ENCODE assay signal across 28 mouse cellular contexts in genomic region chr1:178915056-178915455, GRCm38 (mm10).
A peak's percentile ranks its signal among the peaks of the same experiment; 100 is the strongest.
DNase-seq lines count a peak whose midpoint lies in the region; ATAC-seq lines count a peak whose summit lies in the region.
"Had no signal": no experiment of that assay in that cellular context is flagged by ENCODE, and none has a peak within 500 bp of the region (broad histone marks: within the 10 kb centered on the region; RNA-seq: fewer than 3 reads in every experiment).

No protein-coding gene starts in this region.

- H3K4me3 ChIP-seq in hindbrain, embryonic 10.5 days, result no peak overlapping the region
- no peak overlapping the region for H3K4me3 ChIP-seq in hindbrain, embryonic 13.5 days
- H3K4me3 ChIP-seq in embryonic facial prominence, embryonic 10.5 days, result no peak overlapping the region
- no peak overlapping the region for H3K4me3 ChIP-seq in limb, embryonic 12.5 days (replicated peaks)
- H3K4me3 ChIP-seq: embryonic facial prominence, embryonic 12.5 days; erythroblast, embryonic 14.5 days; gastrocnemius, adult 2 months; heart, embryonic 12.5 days; heart, embryonic 15.5 days; hindbrain, embryonic 15.5 days had no signal

- peaks cover 29% of the 10 kb centered on the region for H3K4me1 ChIP-seq in hindbrain, embryonic 10.5 days (replicated peaks)
- H3K4me1 ChIP-seq in hindbrain, embryonic 13.5 days (replicated peaks), result peaks cover 63% of the 10 kb centered on the region
- H3K4me1 ChIP-seq in embryonic facial prominence, embryonic 10.5 days, result peaks cover 12% of the 10 kb centered on the region
- H3K4me1 ChIP-seq in limb, embryonic 12.5 days (replicated peaks), result peaks cover 16% of the 10 kb centered on the region

- H3K9me3 ChIP-seq in hindbrain, embryonic 10.5 days, result no peaks in the 10 kb centered on the region
- no peaks in the 10 kb centered on the region for H3K9me3 ChIP-seq in hindbrain, embryonic 13.5 days
- no peaks in the 10 kb centered on the region for H3K9me3 ChIP-seq in embryonic facial prominence, embryonic 10.5 days
- no peaks in the 10 kb centered on the region for H3K9me3 ChIP-seq in limb, embryonic 12.5 days
- H3K9me3 ChIP-seq: embryonic facial prominence, embryonic 12.5 days; heart, embryonic 12.5 days; heart, embryonic 15.5 days; hindbrain, embryonic 15.5 days had no signal

- peak overlapping the region; percentile 57 for H3K27ac ChIP-seq in hindbrain, embryonic 10.5 days
- H3K27ac ChIP-seq in hindbrain, embryonic 13.5 days, result no peak overlapping the region
- H3K27ac ChIP-seq in embryonic facial prominence, embryonic 10.5 days (replicated peaks), result 0 out of 2 replicates have a peak overlapping the region, but pooled peaks have one; percentile 40
- H3K27ac ChIP-seq in limb, embryonic 12.5 days, result no peak overlapping the region
- H3K27ac ChIP-seq: embryonic facial prominence, embryonic 12.5 days; gastrocnemius, adult 2 months; heart, embryonic 15.5 days; hindbrain, embryonic 15.5 days had no signal

- H3K4me2 ChIP-seq in hindbrain, embryonic 13.5 days, result no peak overlapping the region
- no peak overlapping the region for H3K4me2 ChIP-seq in limb, embryonic 12.5 days
- H3K4me2 ChIP-seq: embryonic facial prominence, embryonic 12.5 days; heart, embryonic 12.5 days; heart, embryonic 15.5 days; hindbrain, embryonic 15.5 days had no signal

- H3K36me3 ChIP-seq in hindbrain, embryonic 10.5 days, result 0 out of 2 replicates have a peak, but pooled peaks cover 8% of the 10 kb centered on the region
- peaks cover 32% of the 10 kb centered on the region for H3K36me3 ChIP-seq in hindbrain, embryonic 13.5 days
- H3K36me3 ChIP-seq in embryonic facial prominence, embryonic 10.5 days (replicated peaks), result peaks cover 59% of the 10 kb centered on the region
- H3K36me3 ChIP-seq in limb, embryonic 12.5 days, result peaks cover 69% of the 10 kb centered on the region
- H3K36me3 ChIP-seq: G1E had no signal

- 40% methylated on average over 12 of the region's 12 CpGs for WGBS in hindbrain, embryonic 10.5 days
- 48% methylated on average over 12 of the region's 12 CpGs for WGBS in hindbrain, embryonic 13.5 days
- 54% methylated on average over 12 of the region's 12 CpGs for WGBS in embryonic facial prominence, embryonic 10.5 days
- 84% methylated on average over 12 of the region's 12 CpGs for WGBS in limb, embryonic 12.5 days

- no peak for DNase-seq in hindbrain, embryonic 10.5 days (ENCODE audit: low spot score)
- DNase-seq in ES-CJ7 (ENCODE audit: low read depth, low spot score), result peak; percentile 64
- DNase-seq in embryonic facial prominence, embryonic 10.5 days (ENCODE audit: low spot score), result no peak
- no peak for DNase-seq in right cerebral cortex, postnatal 4 days
- DNase-seq in spleen, postnatal 10 days (ENCODE audit: low spot score in 2 of 2), result no peak
- DNase-seq: adrenal gland, adult 2 months; adrenal gland, postnatal 14 days; B cell, adult 2 months; cerebellum, adult 11-12 months; cerebellum, adult 9-10 months; cerebellum, postnatal 14 days; forebrain, postnatal 0 days; gastrocnemius, adult 2 months; gastrocnemius, postnatal 25 days; heart, adult 18-20 months; heart, postnatal 10 days; heart, postnatal 36 days had no signal

- no peak for ATAC-seq in hindbrain, embryonic 13.5 days (ENCODE audit: low FRiP score)
- 0 out of 2 replicates have a peak, but pooled peaks have one; percentile 16 for ATAC-seq in limb, embryonic 12.5 days (ENCODE audit: insufficient number of reproducible peaks, insufficient read depth, low FRiP score, low TSS enrichment, low read depth)
- ATAC-seq: forebrain, embryonic 14.5 days; forebrain, postnatal 0 days; intestine, postnatal 0 days; Patski had no signal

- no peak overlapping the region for H3K9ac ChIP-seq in hindbrain, embryonic 13.5 days
- H3K9ac ChIP-seq in limb, embryonic 12.5 days (replicated peaks), result no peak overlapping the region
- H3K9ac ChIP-seq: embryonic facial prominence, embryonic 12.5 days; forebrain, postnatal 0 days; heart, embryonic 12.5 days; heart, embryonic 15.5 days; hindbrain, embryonic 15.5 days had no signal

- H3K27me3 ChIP-seq in hindbrain, embryonic 10.5 days (ENCODE audit: insufficient read depth, poor library complexity, severe bottlenecking), result peaks cover 37% of the 10 kb centered on the region
- peaks cover 29% of the 10 kb centered on the region for H3K27me3 ChIP-seq in hindbrain, embryonic 13.5 days
- H3K27me3 ChIP-seq in embryonic facial prominence, embryonic 10.5 days (replicated peaks; ENCODE audit: low read depth, poor library complexity, severe bottlenecking), result peaks cover 42% of the 10 kb centered on the region
- peaks cover 7% of the 10 kb centered on the region; the same call in 1 of the 2 replicates for H3K27me3 ChIP-seq in limb, embryonic 12.5 days
- H3K27me3 ChIP-seq: hindbrain, embryonic 15.5 days; Patski had no signal

Comparison
In these comparisons a context has a peak if more than half of its experiments do, and no peak if none do; other contexts are left out.
1. H3K27ac ChIP-seq: peak in hindbrain, embryonic 10.5 days (single experiment) and embryonic facial prominence, embryonic 10.5 days (single experiment); none in hindbrain, embryonic 13.5 days (single experiment) and limb, embryonic 12.5 days (single experiment).